Mouse (Mus musculus) bone marrow, adult 2 months (tissue): ENCODE data around the gene Pdcd1lg2.

Experiments
- CTCF ChIP-seq: fragments of 200-500 bp; IDR thresholded peaks from 2 replicates; pipeline ENCODE4 v1.5.1; 2011; ENCODE audit warnings: low read length, control low read depth; ENCODE audit not compliant: control insufficient read depth, insufficient read depth
- POLR2A ChIP-seq: fragments of 200-500 bp; IDR thresholded peaks from 2 replicates; pipeline ENCODE4 v1.6.1; 2011; ENCODE audit warnings: low read depth, mild to moderate bottlenecking, control low read depth, low read length, borderline replicate concordance; ENCODE audit not compliant: control insufficient read depth

- TF ChIP-seq CTCF, result no peak
- no peak for TF ChIP-seq POLR2A
Observed at GRCm38 (mm10) chr19:29515991-29516390, 105.3 kb downstream of the Pdcd1lg2 start.
